Mouse (Mus musculus) erythroblast, embryonic 14.5 days (primary cell): ENCODE measurements at regions not wholly inside any gene's neighbourhood (a gene's known extent, or its start where the extent isn't known, plus 50 kb on each side); places are given as distances from the start of the nearest gene placed in this dataset.

Experiments
- GATA1 ChIP-seq: IDR thresholded peaks from 2 replicates; pipeline ENCODE4 v1.6.1; 2012; ENCODE audit warnings: low read length, inconsistent platforms, mixed read lengths
- TAL1 ChIP-seq: IDR thresholded peaks from 3 replicates; pipeline ENCODE4 v1.6.1; 2012; ENCODE audit warnings: low read length, inconsistent platforms, mixed read lengths

- TF ChIP-seq GATA1 (no peak), TAL1 (no peak)
Measured at GRCm38 (mm10) chr5:101236163-101236693, 390.7 kb downstream of the Gpat3 start.
